Mouse (Mus musculus): ENCODE measurements around the gene Utrn. TPM values are rescaled to one million over a fixed set of nuclear protein-coding genes. Genes with fewer than 3 reads are reported as not detected.

The Utrn gene
- polyA plus RNA-seq, 1 experiment from 2014 or later, result 23.0 TPM

GRCm38 (mm10) chr10:12379123-12379522, 490.0 kb downstream of the Utrn start:
- Histone ChIP-seq H3K4me1 (replicated peaks; ENCODE audit: control insufficient read depth, insufficient read depth, low read length) (no peaks in the 10 kb centered on the region), H3K9me3 (ENCODE audit: control insufficient read depth, low read length) (no peaks in the 10 kb centered on the region), H3K4me2 (no peak overlapping the region), H3K9ac (ENCODE audit: low read depth, low read length) (no peak overlapping the region), H3K27me3 (replicated peaks; ENCODE audit: control insufficient read depth, insufficient read depth, low read length) (no peaks in the 10 kb centered on the region), H3K27ac (ENCODE audit: low read depth, low read length) (no peak overlapping the region), H3K4me3 (ENCODE audit: low read depth, low read length) (no peak overlapping the region), H3K36me3 (ENCODE audit: control insufficient read depth, insufficient read depth, low read length) (no peaks in the 10 kb centered on the region)
- 72% methylated on average over 1 of the region's 1 CpGs for WGBS
- DNase-seq (ENCODE audit: low spot score) (no peak), ATAC-seq (replicated peaks; ENCODE audit: low FRiP score) (no peak)

DNA sequence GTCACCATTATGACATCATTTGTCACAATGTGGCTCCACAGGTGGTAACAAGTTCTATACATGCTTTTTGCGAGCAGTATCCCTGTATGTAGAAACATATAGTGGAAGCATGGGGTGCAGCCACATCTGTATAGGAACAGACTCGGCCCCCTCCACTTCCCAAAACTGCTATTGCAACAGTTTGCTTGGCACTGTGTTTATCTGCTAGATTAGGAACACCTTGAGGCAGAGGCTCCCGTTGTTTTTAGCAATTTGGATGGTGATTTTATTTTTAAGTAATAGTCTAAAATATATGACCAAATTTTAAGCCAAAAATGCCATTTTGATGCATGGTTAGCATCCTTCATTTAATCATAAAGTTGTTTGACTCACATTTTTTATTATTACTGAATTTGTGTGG, 491.4 kb downstream of the Utrn start:
- no peak overlapping the region for H3K4me2 ChIP-seq
- H3K9me3 ChIP-seq (ENCODE audit: control insufficient read depth, low read length), result no peaks in the 10 kb centered on the region
- WGBS, result 58% methylated on average over 3 of the region's 3 CpGs
- H3K4me3 ChIP-seq (ENCODE audit: low read depth, low read length), result no peak overlapping the region
- H3K36me3 ChIP-seq (ENCODE audit: control insufficient read depth, insufficient read depth, low read length), result no peaks in the 10 kb centered on the region
- no peaks in the 10 kb centered on the region for H3K4me1 ChIP-seq (replicated peaks; ENCODE audit: control insufficient read depth, insufficient read depth, low read length)
- ATAC-seq (replicated peaks; ENCODE audit: low FRiP score), result no peak
- H3K27me3 ChIP-seq (replicated peaks; ENCODE audit: control insufficient read depth, insufficient read depth, low read length), result no peaks in the 10 kb centered on the region
- no peak overlapping the region for H3K27ac ChIP-seq (ENCODE audit: low read depth, low read length)
- no peak for DNase-seq (ENCODE audit: low spot score)
- no peak overlapping the region for H3K9ac ChIP-seq (ENCODE audit: low read depth, low read length)

- H3K27ac ChIP-seq (ENCODE audit: low read depth, low read length), result no peak overlapping the region
- H3K4me1 ChIP-seq (replicated peaks; ENCODE audit: control insufficient read depth, insufficient read depth, low read length), result no peaks in the 10 kb centered on the region
- H3K36me3 ChIP-seq (ENCODE audit: control insufficient read depth, insufficient read depth, low read length), result no peaks in the 10 kb centered on the region
- ATAC-seq (replicated peaks; ENCODE audit: low FRiP score), result no peak
- 59% methylated on average over 2 of the region's 2 CpGs for WGBS
- no peak overlapping the region for H3K9ac ChIP-seq (ENCODE audit: low read depth, low read length)
- no peak for DNase-seq (ENCODE audit: low spot score)
- H3K4me2 ChIP-seq, result no peak overlapping the region
- H3K27me3 ChIP-seq (replicated peaks; ENCODE audit: control insufficient read depth, insufficient read depth, low read length), result no peaks in the 10 kb centered on the region
- H3K9me3 ChIP-seq (ENCODE audit: control insufficient read depth, low read length), result no peaks in the 10 kb centered on the region
- H3K4me3 ChIP-seq (ENCODE audit: low read depth, low read length), result no peak overlapping the region
Observed at GRCm38 (mm10) chr10:12376015-12376414, 493.1 kb downstream of the Utrn start.

- no peaks in the 10 kb centered on the region for H3K4me1 ChIP-seq (replicated peaks; ENCODE audit: control insufficient read depth, insufficient read depth, low read length)
- H3K4me2 ChIP-seq, result no peak overlapping the region
- no peak overlapping the region for H3K27ac ChIP-seq (ENCODE audit: low read depth, low read length)
- H3K4me3 ChIP-seq (ENCODE audit: low read depth, low read length), result no peak overlapping the region
- no peaks in the 10 kb centered on the region for H3K9me3 ChIP-seq (ENCODE audit: control insufficient read depth, low read length)
- H3K27me3 ChIP-seq (replicated peaks; ENCODE audit: control insufficient read depth, insufficient read depth, low read length), result no peaks in the 10 kb centered on the region
- DNase-seq (ENCODE audit: low spot score) (no peak), ATAC-seq (replicated peaks; ENCODE audit: low FRiP score) (no peak)
- no peak overlapping the region for H3K9ac ChIP-seq (ENCODE audit: low read depth, low read length)
- no peaks in the 10 kb centered on the region for H3K36me3 ChIP-seq (ENCODE audit: control insufficient read depth, insufficient read depth, low read length)
- WGBS, result 75% methylated on average over 1 of the region's 1 CpGs
Observed at GRCm38 (mm10) chr10:12374741-12375140, 494.4 kb downstream of the Utrn start.

DNA sequence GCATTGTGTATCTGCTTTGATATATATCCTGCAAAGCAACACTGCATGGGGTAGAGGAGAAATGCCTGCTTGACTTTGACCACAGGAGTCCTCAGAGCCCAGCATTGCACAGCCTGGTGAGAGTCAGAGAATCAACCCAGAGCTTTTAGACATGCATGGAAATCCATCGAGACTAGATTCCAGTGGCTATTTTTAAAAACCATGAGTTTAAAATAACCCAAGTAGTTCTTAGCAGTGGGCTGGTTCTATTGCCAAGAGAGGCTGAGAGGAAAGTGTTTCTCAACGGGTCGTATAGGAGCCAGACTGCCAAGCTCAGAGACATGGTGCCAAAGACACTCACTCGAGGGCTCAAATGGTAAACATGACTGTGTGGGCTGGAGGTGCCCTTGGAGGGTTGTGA, 514.6 kb downstream of the Utrn start:
- Histone ChIP-seq H3K4me2 (no peak overlapping the region), H3K9me3 (ENCODE audit: control insufficient read depth, low read length) (no peaks in the 10 kb centered on the region), H3K4me3 (ENCODE audit: low read depth, low read length) (no peak overlapping the region), H3K9ac (ENCODE audit: low read depth, low read length) (no peak overlapping the region), H3K27me3 (replicated peaks; ENCODE audit: control insufficient read depth, insufficient read depth, low read length) (no peaks in the 10 kb centered on the region), H3K36me3 (ENCODE audit: control insufficient read depth, insufficient read depth, low read length) (no peaks in the 10 kb centered on the region), H3K27ac (ENCODE audit: low read depth, low read length) (no peak overlapping the region), H3K4me1 (replicated peaks; ENCODE audit: control insufficient read depth, insufficient read depth, low read length) (no peaks in the 10 kb centered on the region)
- DNase-seq (ENCODE audit: low spot score), result no peak
- ATAC-seq (replicated peaks; ENCODE audit: low FRiP score), result no peak
- 83% methylated on average over 4 of the region's 4 CpGs for WGBS

- no peak for DNase-seq (ENCODE audit: low spot score)
- ATAC-seq (replicated peaks; ENCODE audit: low FRiP score), result no peak
- Histone ChIP-seq H3K4me3 (ENCODE audit: low read depth, low read length) (no peak overlapping the region), H3K9ac (ENCODE audit: low read depth, low read length) (no peak overlapping the region), H3K4me2 (no peak overlapping the region), H3K4me1 (replicated peaks; ENCODE audit: control insufficient read depth, insufficient read depth, low read length) (no peaks in the 10 kb centered on the region), H3K9me3 (ENCODE audit: control insufficient read depth, low read length) (no peaks in the 10 kb centered on the region), H3K27me3 (replicated peaks; ENCODE audit: control insufficient read depth, insufficient read depth, low read length) (no peaks in the 10 kb centered on the region), H3K36me3 (ENCODE audit: control insufficient read depth, insufficient read depth, low read length) (no peaks in the 10 kb centered on the region), H3K27ac (ENCODE audit: low read depth, low read length) (no peak overlapping the region)
- 70% methylated on average over 5 of the region's 5 CpGs for WGBS
Observed at GRCm38 (mm10) chr10:12354106-12354505, 515.1 kb downstream of the Utrn start.

DNA sequence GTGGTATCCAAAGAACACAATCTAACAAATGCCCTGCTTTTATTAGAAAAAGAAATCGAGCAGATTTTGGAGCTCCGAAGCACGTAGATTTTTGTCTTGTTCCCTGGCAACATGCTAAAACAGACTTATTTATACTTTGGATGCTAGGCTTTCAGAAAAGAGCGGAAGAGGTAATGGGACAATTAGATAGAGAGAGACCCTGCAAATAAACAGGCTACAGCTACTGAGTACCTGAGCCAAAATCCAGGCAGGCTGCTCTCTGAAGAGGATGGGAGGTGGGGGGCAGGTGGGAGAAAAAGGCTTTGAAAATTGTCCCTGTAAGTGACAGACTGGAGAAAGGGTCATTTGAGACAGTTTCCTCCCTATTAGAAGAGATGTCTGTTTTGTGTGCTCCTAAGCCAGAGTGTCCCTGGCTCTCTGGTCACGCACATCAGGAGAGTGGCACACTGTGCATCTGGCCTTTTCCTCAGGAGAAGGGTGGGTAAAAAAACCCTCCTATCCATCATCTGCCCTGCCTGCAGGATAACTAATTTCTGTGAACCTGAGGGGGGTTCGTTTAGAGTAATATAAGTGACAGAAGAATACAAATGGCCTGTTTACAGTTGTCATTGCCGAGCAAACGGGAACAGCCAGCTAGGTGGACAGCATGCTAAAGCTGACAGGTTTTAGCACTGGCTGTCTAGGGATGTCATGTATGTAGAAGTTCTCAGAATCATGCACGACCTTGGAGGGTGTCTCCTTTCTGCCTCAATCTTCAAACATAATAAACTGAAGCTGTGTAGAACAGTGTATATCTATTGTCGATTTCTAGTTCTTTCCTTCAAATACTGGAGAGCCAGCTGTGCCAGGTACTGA, 529.2 kb downstream of the Utrn start:
- H3K9ac ChIP-seq (ENCODE audit: low read depth, low read length), result no peak overlapping the region
- no peaks in the 10 kb centered on the region for H3K4me1 ChIP-seq (replicated peaks; ENCODE audit: control insufficient read depth, insufficient read depth, low read length)
- no peak overlapping the region for H3K4me3 ChIP-seq (ENCODE audit: low read depth, low read length)
- 74% methylated on average over 10 of the region's 10 CpGs for WGBS
- no peak overlapping the region for H3K27ac ChIP-seq (ENCODE audit: low read depth, low read length)
- ATAC-seq (replicated peaks; ENCODE audit: low FRiP score) (no peak), DNase-seq (ENCODE audit: low spot score) (no peak)
- H3K27me3 ChIP-seq (replicated peaks; ENCODE audit: control insufficient read depth, insufficient read depth, low read length), result no peaks in the 10 kb centered on the region
- no peak overlapping the region for H3K4me2 ChIP-seq
- no peaks in the 10 kb centered on the region for H3K36me3 ChIP-seq (ENCODE audit: control insufficient read depth, insufficient read depth, low read length)
- no peaks in the 10 kb centered on the region for H3K9me3 ChIP-seq (ENCODE audit: control insufficient read depth, low read length)

DNA sequence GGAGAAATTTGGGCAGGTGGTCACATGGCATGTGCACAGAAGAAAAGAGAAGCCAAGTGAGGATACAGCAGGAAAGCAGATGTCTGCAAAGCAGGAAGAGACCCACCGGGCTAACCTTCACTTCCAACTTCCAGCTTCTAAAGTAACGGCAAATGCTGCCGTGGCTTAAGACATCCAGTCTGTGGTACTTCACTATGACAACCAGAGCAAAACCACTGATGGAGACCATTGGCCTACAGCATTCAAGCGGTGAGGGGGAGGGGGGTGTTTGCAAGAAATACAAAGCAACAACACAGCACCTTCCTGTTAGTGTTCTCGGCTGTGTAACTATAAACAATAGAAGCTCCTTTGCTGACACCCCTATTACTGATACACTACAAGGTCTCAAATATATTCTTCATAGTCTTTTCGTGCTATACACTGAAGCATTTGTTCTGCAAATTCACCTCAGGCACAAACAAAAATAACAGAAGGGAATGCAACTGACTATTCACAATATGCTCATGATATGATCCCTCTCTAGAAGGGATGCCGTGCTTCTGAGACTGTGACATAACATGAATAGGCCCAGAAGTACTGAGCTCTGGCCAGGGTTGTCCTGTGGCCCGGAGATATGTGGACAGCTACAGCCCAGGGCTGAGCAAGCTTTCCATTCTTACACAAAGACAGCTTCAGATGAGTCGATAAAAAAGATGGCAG, 530.0 kb downstream of the Utrn start:
- ATAC-seq (replicated peaks; ENCODE audit: low FRiP score) (no peak), DNase-seq (ENCODE audit: low spot score) (no peak)
- Histone ChIP-seq H3K4me3 (ENCODE audit: low read depth, low read length) (no peak overlapping the region), H3K9me3 (ENCODE audit: control insufficient read depth, low read length) (no peaks in the 10 kb centered on the region), H3K36me3 (ENCODE audit: control insufficient read depth, insufficient read depth, low read length) (no peaks in the 10 kb centered on the region), H3K4me2 (no peak overlapping the region), H3K4me1 (replicated peaks; ENCODE audit: control insufficient read depth, insufficient read depth, low read length) (no peaks in the 10 kb centered on the region), H3K9ac (ENCODE audit: low read depth, low read length) (no peak overlapping the region), H3K27ac (ENCODE audit: low read depth, low read length) (no peak overlapping the region), H3K27me3 (replicated peaks; ENCODE audit: control insufficient read depth, insufficient read depth, low read length) (no peaks in the 10 kb centered on the region)
- WGBS, result 78% methylated on average over 9 of the region's 9 CpGs

Measured in liver, embryonic 11.5 days (tissue).